Mouse (Mus musculus) liver, embryonic 14.5 days (tissue): ENCODE measurements at regions not wholly inside any gene's neighbourhood (a gene's known extent, or its start where the extent isn't known, plus 50 kb on each side); places are given as distances from the start of the nearest gene placed in this dataset.

Source experiments
- ATAC-seq: fragments of 200-750 bp; cut with Nextera tagmentation; 2 replicates; pipeline ENCODE4 v1.8.0; 2017; ENCODE audit warnings: moderate number of reproducible peaks, mild to moderate bottlenecking, moderate library complexity; ENCODE audit not compliant: insufficient read depth
- DNase-seq, 3 experiments: peaks; one replicate each; pipeline ENCODE4 v3.0.0-alpha.2; 2012 to 2013; ENCODE audit warnings: low read depth in 3 of 3, low spot score in 3 of 3
- H3K27ac ChIP-seq: fragments of 300-500 bp; sonication (generic); 2 replicates; pipeline ENCODE4 v1.5.1; 2014; ENCODE audit warnings: moderate library complexity, mild to moderate bottlenecking, control low read depth, inconsistent platforms
- H3K27me3 ChIP-seq: fragments of 300-500 bp; sonication (generic); 2 replicates; pipeline ENCODE4 v1.6.1; 2014; ENCODE audit warnings: mild to moderate bottlenecking, low read length, moderate library complexity; ENCODE audit not compliant: control insufficient read depth, insufficient read depth
- H3K36me3 ChIP-seq: fragments of 300-500 bp; sonication (generic); replicated peaks from 2 replicates; pipeline ENCODE4 v1.6.1; 2014; ENCODE audit warnings: low read depth; ENCODE audit not compliant: control insufficient read depth, insufficient read depth
- H3K4me1 ChIP-seq, 2 experiments: fragments of 200-500 bp in 1 of 2; fragments of 300-500 bp in 1 of 2; sonication (generic) in 1 of 2; replicated peaks; 2 replicates each; pipeline ENCODE4 v1.6.1; 2012 to 2014; ENCODE audit warnings: antibody characterized with exemption in 1 of 2, inconsistent platforms in 1 of 2, low read length in 1 of 2; ENCODE audit not compliant: control insufficient read depth in 2 of 2, insufficient read depth in 2 of 2
- H3K4me2 ChIP-seq: fragments of 300-500 bp; sonication (generic); 2 replicates; pipeline ENCODE4 v1.6.1; 2014; ENCODE audit warnings: low read depth, mild to moderate bottlenecking, control low read depth, moderate library complexity
- H3K4me3 ChIP-seq, 2 experiments: fragments of 200-500 bp in 1 of 2; fragments of 300-500 bp in 1 of 2; sonication (generic) in 1 of 2; 2 replicates each; pipeline ENCODE4 v1.5.1; 2012 to 2014; ENCODE audit warnings: low read depth in 2 of 2, low read length in 2 of 2, mild to moderate bottlenecking in 2 of 2, control low read depth in 1 of 2, inconsistent platforms in 1 of 2, moderate library complexity in 1 of 2; ENCODE audit not compliant: insufficient read depth in 1 of 2
- H3K9ac ChIP-seq: fragments of 300-500 bp; sonication (generic); replicated peaks from 2 replicates; pipeline ENCODE4 v1.6.1; 2014; ENCODE audit warnings: mild to moderate bottlenecking, control low read depth, moderate library complexity
- H3K9me3 ChIP-seq: fragments of 300-500 bp; sonication (generic); 2 replicates; pipeline ENCODE4 v1.6.1; 2016; ENCODE audit warnings: low read length, mixed read lengths; ENCODE audit not compliant: control insufficient read depth
- CTCF ChIP-seq: IDR thresholded peaks from 2 replicates; pipeline ENCODE4 v1.5.1; 2016; ENCODE audit warnings: antibody characterized with exemption, low read depth, control low read depth
- EP300 ChIP-seq: IDR thresholded peaks from 2 replicates; pipeline ENCODE4 v1.6.1; 2016; ENCODE audit warnings: antibody characterized with exemption, low read depth
- WGBS: fragments of 180-500 bp; shearing (Covaris S2); extraction: QIAGEN DNeasy Blood & Tissue Kit; methylation state at CpG from one replicate; pipeline ENCODE4 v1.1.7; 2014; ENCODE audit not compliant: insufficient replicate concordance; 5-methylcytosine and 5-hydroxymethylcytosine counted together

GRCm38 (mm10) chr4:32164736-32165241 is 73.8 kb upstream of the Bach2 start:
- H3K4me3 ChIP-seq = no peak overlapping the region
- no peak overlapping the region for H3K27ac ChIP-seq
- no peak overlapping the region for H3K9ac ChIP-seq
- no peak for TF ChIP-seq CTCF
- no peak for TF ChIP-seq EP300
- DNase-seq = no peak
- H3K36me3 ChIP-seq = no peaks in the 10 kb centered on the region
- no peaks in the 10 kb centered on the region for H3K9me3 ChIP-seq
- WGBS = 70% methylated on average over 11 of the region's 11 CpGs
- H3K4me2 ChIP-seq = no peak overlapping the region
- no peak for ATAC-seq
- H3K27me3 ChIP-seq = no peaks in the 10 kb centered on the region
- H3K4me1 ChIP-seq = peaks cover 10 to 28% of the 10 kb centered on the region in 2 experiments

GRCm38 (mm10) chr4:32165918-32166528 is 72.6 kb upstream of the Bach2 start:
- Histone ChIP-seq H3K27me3 (no peaks in the 10 kb centered on the region), H3K9me3 (no peaks in the 10 kb centered on the region), H3K4me2 (no peak overlapping the region), H3K4me1 (peaks cover 20 to 35% of the 10 kb centered on the region in 2 experiments), H3K27ac (no peak overlapping the region), H3K9ac (no peak overlapping the region), H3K36me3 (no peaks in the 10 kb centered on the region), H3K4me3 (no peak overlapping the region)
- ATAC-seq = no peak
- DNase-seq = no peak
- 49% methylated on average over 12 of the region's 12 CpGs for WGBS
- TF ChIP-seq EP300 = no peak
- no peak for TF ChIP-seq CTCF

DNA sequence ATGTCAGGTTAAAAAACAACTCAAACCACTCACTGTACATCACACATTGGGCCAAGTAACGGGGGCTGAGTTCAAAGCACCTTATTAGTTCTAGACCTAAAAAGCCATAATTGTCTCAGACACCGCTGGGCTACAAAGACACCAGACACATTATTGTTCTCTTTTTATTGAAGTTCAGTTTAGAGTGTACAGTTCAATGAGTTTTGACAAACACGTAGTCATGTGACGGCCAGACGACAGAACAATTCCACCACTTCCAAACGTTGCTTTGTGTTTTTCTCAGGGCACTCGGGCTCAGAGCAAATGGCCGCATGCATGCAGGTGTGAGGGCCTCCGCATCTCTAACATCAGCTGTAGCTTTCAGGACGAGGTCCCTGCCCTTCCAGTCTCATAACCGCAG is 71.5 kb upstream of the Bach2 start:
- Histone ChIP-seq H3K36me3 (no peaks in the 10 kb centered on the region), H3K9ac (no peak overlapping the region), H3K4me1 (peaks cover 31 to 35% of the 10 kb centered on the region in 2 experiments), H3K4me2 (no peak overlapping the region), H3K4me3 (no peak overlapping the region), H3K27ac (no peak overlapping the region), H3K27me3 (no peaks in the 10 kb centered on the region), H3K9me3 (no peaks in the 10 kb centered on the region)
- DNase-seq = no peak
- WGBS = 83% methylated on average over 11 of the region's 11 CpGs
- no peak for ATAC-seq
- no peak for TF ChIP-seq CTCF
- TF ChIP-seq EP300 = no peak

- Histone ChIP-seq H3K27ac (peak overlapping the region; percentile 43), H3K9ac (peak overlapping the region; percentile 69), H3K9me3 (no peaks in the 10 kb centered on the region), H3K27me3 (no peaks in the 10 kb centered on the region), H3K36me3 (no peaks in the 10 kb centered on the region), H3K4me2 (peak overlapping the region; percentile 87), H3K4me3 (peak overlapping the region; percentile 10 to 54; a peak in 2 of 4 replicates), H3K4me1 (peaks cover 45 to 48% of the 10 kb centered on the region in 2 experiments)
- no peak for TF ChIP-seq EP300
- TF ChIP-seq CTCF = no peak
- 9% methylated on average over 4 of the region's 4 CpGs for WGBS
- no peak for ATAC-seq
- no peak for DNase-seq
Measured at GRCm38 (mm10) chr4:32170106-32170459, 68.5 kb upstream of the Bach2 start.

GRCm38 (mm10) chr4:32170460-32171192 is 68.0 kb upstream of the Bach2 start:
- peak; percentile 85 for ATAC-seq
- no peaks in the 10 kb centered on the region for H3K9me3 ChIP-seq
- peak overlapping the region; percentile 69 for H3K9ac ChIP-seq
- DNase-seq = peak; percentile 42 to 68 (median 55)
- H3K4me3 ChIP-seq = peak overlapping the region; percentile 54 to 75
- H3K4me1 ChIP-seq = peaks cover 45 to 48% of the 10 kb centered on the region in 2 experiments
- peak overlapping the region; percentile 77 for H3K27ac ChIP-seq
- H3K4me2 ChIP-seq = peak overlapping the region; percentile 87
- no peaks in the 10 kb centered on the region for H3K27me3 ChIP-seq
- H3K36me3 ChIP-seq = no peaks in the 10 kb centered on the region
- WGBS = 4% methylated on average over 15 of the region's 15 CpGs
- no peak for TF ChIP-seq CTCF
- peak; percentile 76 for TF ChIP-seq EP300
